Mouse (Mus musculus) CD8-positive naive resting alpha-beta T cell, adult 2 months (primary cell): ENCODE measurements around the gene Ttc7.

ENCODE experiments used
- DNase-seq, 2 experiments: peaks; one replicate each; pipeline ENCODE4 v3.0.0; 2022; ENCODE audit warnings: low read depth in 2 of 2, low spot score in 2 of 2

Ttc7 gene

DNA sequence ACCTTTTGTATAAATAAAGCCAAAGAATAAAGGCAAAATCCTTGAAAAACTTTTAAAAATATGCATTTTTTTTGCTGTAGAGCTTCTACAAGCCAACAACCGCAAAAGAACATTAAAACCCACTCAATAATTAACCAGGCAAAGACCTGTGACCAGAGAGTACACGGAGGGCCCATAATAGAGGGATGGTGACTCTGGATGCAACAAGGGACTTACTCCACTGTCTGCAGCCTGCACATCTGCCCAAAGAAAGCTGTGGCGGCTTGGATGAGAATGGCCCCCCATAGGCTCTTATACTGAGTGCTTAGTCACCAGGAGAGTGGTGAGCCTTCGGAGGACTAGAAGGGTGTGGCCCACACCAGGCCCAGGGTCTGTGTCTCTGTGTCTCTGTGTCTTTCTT lies 120.8 kb downstream of the Ttc7 start:
- no peak for DNase-seq

DNA sequence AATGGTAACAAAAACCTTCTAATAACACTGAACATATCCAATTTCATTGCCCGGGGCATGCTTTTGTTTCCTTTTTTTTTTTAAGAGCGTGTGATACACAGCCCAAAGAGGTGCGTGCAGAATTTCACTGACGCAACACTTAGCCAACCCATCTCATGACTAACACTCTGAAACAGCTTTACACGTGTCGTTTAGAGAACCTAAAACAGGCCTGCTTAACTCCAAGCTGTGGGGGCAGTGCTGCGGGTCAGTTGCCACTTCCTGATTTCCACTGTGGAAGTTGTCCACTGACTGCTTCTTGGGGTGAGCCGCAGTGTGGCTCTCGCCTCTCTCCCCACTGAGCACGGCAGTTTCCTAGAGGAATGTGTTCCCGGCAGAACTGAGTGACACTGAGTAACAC lies 122.9 kb downstream of the Ttc7 start:
- no peak for DNase-seq

DNA sequence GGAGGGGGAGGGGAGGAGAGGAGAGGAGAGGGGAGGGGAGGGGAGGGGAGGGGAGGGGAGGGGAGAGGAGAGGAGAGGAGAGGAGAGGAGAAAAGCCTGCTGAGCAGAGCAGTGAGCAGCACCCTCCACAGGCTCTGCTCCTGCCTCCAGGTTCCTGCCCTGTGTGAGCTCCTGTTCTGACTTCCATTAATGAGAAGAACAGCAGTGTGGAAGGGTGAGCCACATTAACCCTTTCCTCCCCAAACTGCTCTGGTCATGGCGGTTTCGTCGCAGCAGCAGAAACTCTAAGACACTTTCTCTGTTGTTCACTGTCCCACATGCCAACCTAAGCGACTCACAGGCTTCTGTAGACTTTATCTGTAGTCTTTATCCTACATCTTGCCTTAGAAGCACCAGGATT lies 124.0 kb downstream of the Ttc7 start:
- DNase-seq: no peak

DNA sequence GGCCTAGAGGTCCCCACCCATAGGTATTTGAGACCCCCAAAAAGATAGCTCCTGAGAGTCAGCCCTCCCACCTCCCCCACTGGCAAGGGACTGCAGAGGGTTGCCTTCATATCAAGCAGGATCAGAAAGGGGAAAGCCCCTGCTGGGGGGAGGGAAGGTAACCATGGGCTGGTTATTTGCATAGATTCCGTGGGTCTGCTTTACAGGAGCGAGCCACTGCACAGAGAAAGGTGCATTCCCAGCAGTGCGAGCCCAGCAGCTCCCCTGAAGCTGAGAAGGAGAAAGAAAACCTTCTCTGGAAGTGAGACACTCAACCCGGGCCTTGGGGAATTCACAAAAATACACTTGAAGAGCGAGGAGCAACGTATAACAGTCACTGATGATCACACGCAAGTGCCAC lies 135.4 kb downstream of the Ttc7 start:
- DNase-seq: no peak

DNA sequence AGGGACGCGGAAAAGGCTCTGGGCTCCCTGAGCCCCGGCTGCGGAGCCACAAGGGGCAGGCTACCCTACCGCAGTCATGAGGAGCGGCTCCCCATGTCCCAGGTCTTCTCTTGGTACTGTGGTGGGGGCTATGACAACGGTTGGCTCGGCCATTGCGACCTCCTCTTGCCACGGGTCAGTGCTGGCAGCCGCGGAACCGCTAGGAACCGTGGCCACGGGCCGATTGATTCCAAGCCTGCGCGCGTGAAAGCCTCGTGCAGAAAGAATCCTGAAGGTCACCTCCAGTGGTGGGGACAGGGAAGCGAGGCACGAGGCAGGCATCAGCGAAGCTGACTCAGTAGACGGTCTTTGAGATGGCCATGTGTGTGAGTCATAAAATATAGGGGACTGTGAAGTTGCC lies 144.8 kb downstream of the Ttc7 start, which contains the start of gene Stpg4:
Stpg4 (minus strand) TSS at position 231 of the 400 bp plus-strand sequence.
- no peak for DNase-seq

DNA sequence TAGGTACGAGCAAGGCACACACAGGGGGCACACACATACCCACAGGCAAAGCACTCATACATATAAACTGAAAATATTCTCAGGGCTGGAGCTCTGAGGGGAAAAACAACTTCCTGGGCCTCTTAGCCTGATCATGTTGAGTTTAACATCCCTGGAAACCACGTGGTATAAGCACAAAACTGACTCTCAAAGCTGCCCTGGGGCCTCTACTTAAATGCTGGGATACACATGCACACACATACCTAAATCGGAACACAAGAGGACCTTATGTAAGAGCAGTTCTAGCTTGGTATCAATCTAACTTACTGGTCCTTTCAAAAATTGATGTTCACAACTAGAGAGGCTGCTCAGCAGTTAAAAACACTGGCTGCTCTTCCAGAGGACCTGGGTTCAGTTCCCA lies 146.7 kb downstream of the Ttc7 start:
- DNase-seq: no peak
